Mouse (Mus musculus) liver, embryonic 12.5 days (tissue): ENCODE measurements around the gene Steap3. TPM values are rescaled to one million over a fixed set of nuclear protein-coding genes. Genes with fewer than 3 reads are reported as not detected.
A peak's percentile ranks its signal among the peaks of the same experiment; 100 is the strongest.

Experiments
- ATAC-seq: fragments of 200-750 bp; cut with Nextera tagmentation; 2 replicates; pipeline ENCODE4 v1.8.0; 2017; ENCODE audit warnings: moderate number of reproducible peaks, mild to moderate bottlenecking, moderate library complexity
- H3K27ac ChIP-seq: fragments of 300-500 bp; sonication (generic); 2 replicates; pipeline ENCODE4 v1.5.1; 2016; ENCODE audit warnings: mild to moderate bottlenecking
- H3K27me3 ChIP-seq: fragments of 300-500 bp; sonication (generic); replicated peaks from 2 replicates; pipeline ENCODE4 v1.6.1; 2016; ENCODE audit warnings: mild to moderate bottlenecking, moderate library complexity
- H3K36me3 ChIP-seq: fragments of 300-500 bp; sonication (generic); 2 replicates; pipeline ENCODE4 v1.6.1; 2016; ENCODE audit warnings: mild to moderate bottlenecking, moderate library complexity
- H3K4me1 ChIP-seq: fragments of 300-500 bp; sonication (generic); 2 replicates; pipeline ENCODE4 v1.6.1; 2016
- H3K4me2 ChIP-seq: fragments of 300-500 bp; sonication (generic); 2 replicates; pipeline ENCODE4 v1.6.1; 2016; ENCODE audit warnings: mild to moderate bottlenecking, moderate library complexity
- H3K4me3 ChIP-seq: fragments of 300-500 bp; sonication (generic); 2 replicates; pipeline ENCODE4 v1.5.1; 2016; ENCODE audit warnings: mild to moderate bottlenecking, moderate library complexity
- H3K9ac ChIP-seq: fragments of 300-500 bp; sonication (generic); 2 replicates; pipeline ENCODE4 v1.6.1; 2016; ENCODE audit warnings: mild to moderate bottlenecking, moderate library complexity
- H3K9me3 ChIP-seq: fragments of 300-500 bp; sonication (generic); replicated peaks from 2 replicates; pipeline ENCODE4 v1.6.1; 2016; ENCODE audit warnings: mild to moderate bottlenecking, moderate library complexity
- WGBS: fragments of 180-500 bp; shearing (Covaris S2); methylation state at CpG from one replicate; pipeline ENCODE4 v1.1.7; 2016; ENCODE audit not compliant: insufficient replicate concordance; 5-methylcytosine and 5-hydroxymethylcytosine counted together
- polyA plus RNA-seq: library from polyadenylated mRNA; unstranded; fragments of >200 nt; fragmentation: Nextera tagmentation; extraction: Ambion mirVana; gene quantifications from 2 replicates; pipeline ENCODE4 v1.2.1, GENCODE M21; 2016

The Steap3 gene
- polyA plus RNA-seq, 1 experiment from 2014 or later: 56.3 TPM

- H3K36me3 ChIP-seq: no peaks in the 10 kb centered on the region
- H3K4me3 ChIP-seq: no peak overlapping the region
- no peak for ATAC-seq
- 65% methylated on average over 5 of the region's 5 CpGs for WGBS
- no peak overlapping the region for H3K27ac ChIP-seq
- H3K4me1 ChIP-seq: no peaks in the 10 kb centered on the region
- H3K9me3 ChIP-seq: no peaks in the 10 kb centered on the region
- H3K9ac ChIP-seq: no peak overlapping the region
- no peak overlapping the region for H3K4me2 ChIP-seq
- no peaks in the 10 kb centered on the region for H3K27me3 ChIP-seq
These were observed 100.5 kb downstream of the Steap3 start for GRCm38 (mm10) chr1:120171819-120172521.

GRCm38 (mm10) chr1:120170307-120170706 lies 102.2 kb downstream of the Steap3 start:
- H3K9me3 ChIP-seq: no peaks in the 10 kb centered on the region

GRCm38 (mm10) chr1:120168674-120169073 lies 103.8 kb downstream of the Steap3 start:
- Histone ChIP-seq H3K36me3 (no peaks in the 10 kb centered on the region), H3K9me3 (no peaks in the 10 kb centered on the region), H3K27ac (no peak overlapping the region), H3K9ac (no peak overlapping the region), H3K27me3 (no peaks in the 10 kb centered on the region), H3K4me2 (no peak overlapping the region), H3K4me3 (no peak overlapping the region), H3K4me1 (no peaks in the 10 kb centered on the region)
- ATAC-seq: no peak
- 78% methylated on average over 7 of the region's 7 CpGs for WGBS

More at GRCm38 (mm10) chr1:120170307-120170706, 102.2 kb downstream of the Steap3 start:
- H3K4me2 ChIP-seq: no peak overlapping the region
- H3K4me1 ChIP-seq: no peaks in the 10 kb centered on the region
- 63% methylated on average over 7 of the region's 7 CpGs for WGBS
- no peaks in the 10 kb centered on the region for H3K36me3 ChIP-seq
- no peak for ATAC-seq
- no peaks in the 10 kb centered on the region for H3K27me3 ChIP-seq
- H3K27ac ChIP-seq: no peak overlapping the region
- no peak overlapping the region for H3K4me3 ChIP-seq
- no peak overlapping the region for H3K9ac ChIP-seq

GRCm38 (mm10) chr1:120168016-120168415 lies 104.5 kb downstream of the Steap3 start:
- no peak for ATAC-seq
- H3K4me1 ChIP-seq: no peaks in the 10 kb centered on the region
- no peak overlapping the region for H3K9ac ChIP-seq
- H3K9me3 ChIP-seq: no peaks in the 10 kb centered on the region
- no peak overlapping the region for H3K27ac ChIP-seq
- H3K4me3 ChIP-seq: no peak overlapping the region
- no peak overlapping the region for H3K4me2 ChIP-seq
- 70% methylated on average over 4 of the region's 4 CpGs for WGBS
- H3K27me3 ChIP-seq: no peaks in the 10 kb centered on the region
- H3K36me3 ChIP-seq: no peaks in the 10 kb centered on the region

- Histone ChIP-seq H3K4me2 (no peak overlapping the region), H3K27me3 (no peaks in the 10 kb centered on the region), H3K4me3 (no peak overlapping the region), H3K36me3 (no peaks in the 10 kb centered on the region), H3K27ac (no peak overlapping the region), H3K4me1 (no peaks in the 10 kb centered on the region), H3K9me3 (no peaks in the 10 kb centered on the region), H3K9ac (no peak overlapping the region)
- WGBS: 36% methylated on average over 1 of the region's 1 CpGs
- no peak for ATAC-seq
These were observed 109.9 kb downstream of the Steap3 start for GRCm38 (mm10) chr1:120162616-120163015.

DNA sequence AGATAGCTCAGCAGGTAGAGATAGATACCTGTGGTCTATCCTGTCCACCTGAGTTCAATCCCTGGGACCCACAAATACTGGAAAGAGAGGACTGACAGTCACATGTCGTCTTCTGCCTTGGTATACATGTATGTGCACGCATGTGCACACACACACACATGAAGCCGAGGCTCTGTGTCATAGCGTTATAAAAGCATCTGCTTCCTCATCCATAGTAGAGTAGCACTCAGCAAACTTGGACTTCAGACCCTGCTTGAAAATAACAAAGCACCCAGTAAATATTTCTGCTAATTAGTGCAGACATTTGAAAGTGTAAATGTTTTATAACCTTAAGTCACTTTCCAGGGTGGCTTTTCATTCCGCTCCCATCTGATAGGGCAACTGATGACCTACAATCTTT lies 111.0 kb downstream of the Steap3 start:
- ATAC-seq: no peak
- 77% methylated on average over 5 of the region's 5 CpGs for WGBS

DNA sequence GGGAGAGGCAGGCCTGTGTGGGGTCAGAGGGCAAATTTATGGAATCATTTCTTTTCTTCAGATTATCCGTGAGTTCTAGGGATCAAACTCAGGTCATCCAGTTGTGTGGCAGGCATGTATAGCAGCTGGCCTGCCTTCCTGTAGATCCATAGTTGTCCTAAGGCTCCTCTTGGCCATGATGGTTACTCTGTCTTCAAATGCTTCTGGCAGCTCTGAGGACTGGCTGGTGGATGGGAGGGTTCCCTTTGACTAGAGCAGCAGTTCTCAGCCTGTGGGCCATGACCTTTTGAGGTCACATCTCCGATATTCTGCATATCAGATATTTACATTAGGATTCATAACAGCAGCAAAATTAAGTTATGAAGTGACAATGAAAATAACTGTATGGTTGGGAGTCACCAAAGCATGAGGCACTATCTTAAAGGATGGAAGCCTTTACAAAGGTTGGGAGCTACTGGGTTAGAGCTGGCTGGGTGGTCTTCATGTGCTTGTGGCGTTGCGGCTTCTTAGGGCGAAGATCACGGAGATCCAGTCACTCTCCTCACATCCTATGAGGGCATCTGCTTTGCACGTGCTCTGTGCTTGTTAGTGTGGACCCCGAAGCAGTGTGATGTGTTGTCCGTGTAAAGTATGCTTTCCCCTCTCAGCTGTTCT lies 113.9 kb downstream of the Steap3 start:
- Histone ChIP-seq H3K9me3 (no peaks in the 10 kb centered on the region), H3K27ac (no peak overlapping the region), H3K4me3 (no peak overlapping the region), H3K27me3 (no peaks in the 10 kb centered on the region), H3K9ac (no peak overlapping the region), H3K4me2 (no peak overlapping the region), H3K4me1 (no peaks in the 10 kb centered on the region), H3K36me3 (no peaks in the 10 kb centered on the region)
- WGBS: 76% methylated on average over 9 of the region's 9 CpGs
- ATAC-seq: 0 out of 2 replicates have a peak, but pooled peaks have one; percentile 18

More for the DNA sequence above, 111.0 kb downstream of the Steap3 start:
- Histone ChIP-seq H3K9ac (no peak overlapping the region), H3K27ac (no peak overlapping the region), H3K4me3 (no peak overlapping the region), H3K9me3 (no peaks in the 10 kb centered on the region), H3K36me3 (no peaks in the 10 kb centered on the region), H3K27me3 (no peaks in the 10 kb centered on the region), H3K4me2 (no peak overlapping the region), H3K4me1 (no peaks in the 10 kb centered on the region)

DNA sequence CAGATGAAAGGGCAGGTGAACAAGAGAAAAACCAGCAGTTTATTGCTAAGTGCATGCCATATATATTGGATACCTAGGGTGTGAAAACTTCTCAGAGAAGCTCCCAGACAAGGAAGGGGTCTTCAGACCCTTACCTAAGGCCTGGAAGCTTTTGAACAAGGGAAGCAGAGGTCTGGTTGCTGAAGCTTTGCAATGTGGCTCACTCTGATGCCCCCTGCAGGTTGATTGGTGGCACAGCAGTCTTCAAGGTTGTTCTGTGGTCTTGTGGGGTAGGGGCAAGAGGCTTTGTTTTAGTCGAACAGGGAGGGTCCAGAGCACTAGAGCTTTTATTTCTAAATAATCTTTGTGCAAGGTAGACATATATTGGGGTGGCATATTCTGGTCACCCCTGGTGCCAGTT lies 117.2 kb downstream of the Steap3 start:
- Histone ChIP-seq H3K4me3 (no peak overlapping the region), H3K27ac (no peak overlapping the region), H3K27me3 (no peaks in the 10 kb centered on the region), H3K4me2 (no peak overlapping the region), H3K4me1 (no peaks in the 10 kb centered on the region), H3K9ac (no peak overlapping the region), H3K36me3 (no peaks in the 10 kb centered on the region), H3K9me3 (no peaks in the 10 kb centered on the region)
- WGBS: 19% methylated on average over 1 of the region's 1 CpGs
- no peak for ATAC-seq

DNA sequence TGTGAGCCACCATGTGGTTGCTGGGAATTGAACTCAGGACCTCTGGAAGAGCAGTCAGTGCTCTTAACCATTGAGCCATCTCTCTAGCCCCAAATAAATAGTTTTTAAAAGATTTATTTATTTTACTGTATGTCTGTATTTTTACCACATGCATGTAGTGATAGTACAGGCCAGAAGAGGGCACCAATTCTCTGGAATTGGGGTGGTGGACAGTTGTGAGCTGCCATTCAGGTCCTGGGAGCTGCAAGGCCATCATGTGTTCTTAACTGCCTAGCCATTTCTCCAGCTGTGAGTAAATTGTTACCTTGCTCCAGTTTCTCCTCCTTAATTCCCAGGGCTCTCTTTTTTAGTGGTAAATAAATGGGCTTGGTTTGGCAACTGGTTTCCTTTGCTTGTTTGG lies 118.3 kb downstream of the Steap3 start:
- no peak overlapping the region for H3K4me3 ChIP-seq
- no peak overlapping the region for H3K9ac ChIP-seq
- no peaks in the 10 kb centered on the region for H3K36me3 ChIP-seq
- no peaks in the 10 kb centered on the region for H3K9me3 ChIP-seq
- ATAC-seq: no peak
- H3K27ac ChIP-seq: no peak overlapping the region
- H3K27me3 ChIP-seq: no peaks in the 10 kb centered on the region
- H3K4me2 ChIP-seq: no peak overlapping the region
- no peaks in the 10 kb centered on the region for H3K4me1 ChIP-seq

GRCm38 (mm10) chr1:120146994-120147393 lies 125.5 kb downstream of the Steap3 start:
- H3K27ac ChIP-seq: no peak overlapping the region
- no peaks in the 10 kb centered on the region for H3K36me3 ChIP-seq
- H3K4me1 ChIP-seq: no peaks in the 10 kb centered on the region
- no peak overlapping the region for H3K4me3 ChIP-seq
- no peak overlapping the region for H3K4me2 ChIP-seq
- H3K27me3 ChIP-seq: no peaks in the 10 kb centered on the region
- ATAC-seq: no peak
- H3K9ac ChIP-seq: no peak overlapping the region
- H3K9me3 ChIP-seq: no peaks in the 10 kb centered on the region

DNA sequence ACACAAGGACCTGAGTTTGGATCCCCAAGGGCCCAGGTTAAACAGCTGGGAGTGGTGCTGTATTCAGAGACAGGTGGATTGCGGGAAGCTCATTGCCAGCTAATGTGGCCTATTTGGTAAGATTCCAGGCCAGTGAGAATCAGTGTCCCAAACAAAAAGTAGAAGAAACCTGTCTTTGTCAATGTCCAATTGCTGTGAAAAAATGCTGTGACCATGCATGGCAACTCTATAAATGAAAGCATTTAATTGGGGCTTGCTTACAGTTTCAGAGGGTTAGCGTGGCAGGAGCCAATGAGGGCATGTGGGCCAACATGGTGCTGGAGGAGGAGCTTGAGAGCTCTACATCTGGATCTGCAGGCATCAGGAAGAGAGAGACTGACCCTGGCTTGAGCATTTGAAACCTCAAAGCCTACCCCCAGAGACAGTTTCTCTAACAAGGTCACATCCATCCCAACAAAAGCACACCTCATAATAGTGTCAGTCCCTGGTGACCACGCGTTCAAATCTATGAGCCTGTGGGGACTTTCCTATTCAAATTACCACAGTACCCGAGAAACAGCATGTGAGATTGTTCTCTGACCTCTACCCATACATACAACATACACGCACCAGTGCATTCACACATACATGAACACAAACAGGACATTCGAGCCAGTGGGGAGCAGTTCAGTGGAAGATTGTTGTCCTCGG lies 126.8 kb downstream of the Steap3 start:
- Histone ChIP-seq H3K27me3 (no peaks in the 10 kb centered on the region), H3K9me3 (no peaks in the 10 kb centered on the region)

DNA sequence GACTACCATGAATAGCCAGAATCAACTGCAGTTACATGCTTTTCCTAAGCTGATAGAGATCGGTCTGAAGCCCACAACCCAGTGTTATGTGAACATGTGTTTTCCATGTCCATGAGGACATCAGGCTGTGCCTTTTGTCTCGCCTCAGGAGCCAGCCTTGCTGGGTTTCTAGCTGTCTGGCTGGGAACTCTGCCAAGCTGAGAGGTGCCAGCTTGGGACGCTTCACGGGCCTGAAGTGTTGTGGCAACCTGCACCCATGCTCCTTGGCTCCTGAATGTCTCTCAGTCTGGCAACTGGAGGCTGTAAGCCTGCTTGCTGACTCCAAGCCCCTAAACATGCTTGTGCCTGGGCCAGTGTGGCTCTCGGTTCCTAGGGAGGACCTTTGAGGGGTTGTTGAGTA lies 130.0 kb downstream of the Steap3 start:
- no peak overlapping the region for H3K9ac ChIP-seq
- no peaks in the 10 kb centered on the region for H3K4me1 ChIP-seq
- no peak for ATAC-seq
- H3K36me3 ChIP-seq: no peaks in the 10 kb centered on the region
- H3K4me3 ChIP-seq: no peak overlapping the region
- H3K27me3 ChIP-seq: no peaks in the 10 kb centered on the region
- H3K27ac ChIP-seq: no peak overlapping the region
- WGBS: 69% methylated on average over 5 of the region's 5 CpGs
- H3K4me2 ChIP-seq: no peak overlapping the region
- H3K9me3 ChIP-seq: no peaks in the 10 kb centered on the region

More for the DNA sequence above, 126.8 kb downstream of the Steap3 start:
- no peak overlapping the region for H3K27ac ChIP-seq
- H3K4me2 ChIP-seq: no peak overlapping the region
- WGBS: 71% methylated on average over 8 of the region's 8 CpGs
- H3K4me3 ChIP-seq: no peak overlapping the region
- H3K4me1 ChIP-seq: no peaks in the 10 kb centered on the region
- no peak overlapping the region for H3K9ac ChIP-seq
- no peak for ATAC-seq
- no peaks in the 10 kb centered on the region for H3K36me3 ChIP-seq
